Mouse (Mus musculus) bone marrow macrophage, adult 2 months (primary cell): Measurements from ENCODE around the gene Sbno2. TPM values are rescaled to one million over a fixed set of nuclear protein-coding genes. Genes with fewer than 3 reads are reported as not detected.

Experiments
- H3K27ac ChIP-seq: 2 replicates; pipeline ENCODE4 v1.5.1; 2012; ENCODE audit warnings: low read depth, low read length; ENCODE audit not compliant: insufficient read depth
- H3K4me1 ChIP-seq: 2 replicates; pipeline ENCODE4 v1.6.1; 2012; ENCODE audit warnings: low read length; ENCODE audit not compliant: control insufficient read depth, insufficient read depth
- H3K4me3 ChIP-seq: 2 replicates; pipeline ENCODE4 v1.5.1; 2012; ENCODE audit warnings: mild to moderate bottlenecking, low read length, moderate library complexity; ENCODE audit not compliant: insufficient read depth
- CTCF ChIP-seq: IDR thresholded peaks from 2 replicates; pipeline ENCODE4 v1.5.1; 2012; ENCODE audit warnings: low read depth, mild to moderate bottlenecking, low read length, moderate library complexity
- POLR2A ChIP-seq: IDR thresholded peaks from 2 replicates; pipeline ENCODE4 v1.6.1; 2012; ENCODE audit warnings: mild to moderate bottlenecking, low read depth, low read length, borderline replicate concordance
- polyA plus RNA-seq: library from polyadenylated mRNA; stranded (reverse); fragments of >200 nt; gene quantifications from 2 replicates; pipeline ENCODE4 v1.2.4, GENCODE M21; 2012; ENCODE audit not compliant: missing spikeins, insufficient read depth, insufficient read length

The Sbno2 gene
- polyA plus RNA-seq, 1 experiment, result 54.5 TPM

- TF ChIP-seq CTCF, result no peak
- TF ChIP-seq POLR2A, result no peak
- H3K4me1 ChIP-seq, result peaks cover 6% of the 10 kb centered on the region
- H3K27ac ChIP-seq, result no peak overlapping the region
- H3K4me3 ChIP-seq, result no peak overlapping the region
Measured at GRCm38 (mm10) chr10:80136179-80136951, 31.0 kb upstream of the Sbno2 start.

GRCm38 (mm10) chr10:80135641-80136040 lies 30.3 kb upstream of the Sbno2 start:
- Histone ChIP-seq H3K27ac (no peak overlapping the region), H3K4me1 (peaks cover 2% of the 10 kb centered on the region; the same call in 1 of the 2 replicates), H3K4me3 (no peak overlapping the region)
- TF ChIP-seq POLR2A (no peak), CTCF (no peak)

GRCm38 (mm10) chr10:80135161-80135560 lies 29.8 kb upstream of the Sbno2 start:
- no peak overlapping the region for H3K27ac ChIP-seq
- H3K4me1 ChIP-seq, result peaks cover 2% of the 10 kb centered on the region; the same call in 1 of the 2 replicates
- TF ChIP-seq CTCF (no peak), POLR2A (no peak)
- H3K4me3 ChIP-seq, result no peak overlapping the region

- H3K27ac ChIP-seq, result no peak overlapping the region
- no peak overlapping the region for H3K4me3 ChIP-seq
- TF ChIP-seq CTCF (no peak), POLR2A (no peak)
- peaks cover 2% of the 10 kb centered on the region; the same call in 1 of the 2 replicates for H3K4me1 ChIP-seq
Measured at GRCm38 (mm10) chr10:80134421-80134820, 29.1 kb upstream of the Sbno2 start.

DNA sequence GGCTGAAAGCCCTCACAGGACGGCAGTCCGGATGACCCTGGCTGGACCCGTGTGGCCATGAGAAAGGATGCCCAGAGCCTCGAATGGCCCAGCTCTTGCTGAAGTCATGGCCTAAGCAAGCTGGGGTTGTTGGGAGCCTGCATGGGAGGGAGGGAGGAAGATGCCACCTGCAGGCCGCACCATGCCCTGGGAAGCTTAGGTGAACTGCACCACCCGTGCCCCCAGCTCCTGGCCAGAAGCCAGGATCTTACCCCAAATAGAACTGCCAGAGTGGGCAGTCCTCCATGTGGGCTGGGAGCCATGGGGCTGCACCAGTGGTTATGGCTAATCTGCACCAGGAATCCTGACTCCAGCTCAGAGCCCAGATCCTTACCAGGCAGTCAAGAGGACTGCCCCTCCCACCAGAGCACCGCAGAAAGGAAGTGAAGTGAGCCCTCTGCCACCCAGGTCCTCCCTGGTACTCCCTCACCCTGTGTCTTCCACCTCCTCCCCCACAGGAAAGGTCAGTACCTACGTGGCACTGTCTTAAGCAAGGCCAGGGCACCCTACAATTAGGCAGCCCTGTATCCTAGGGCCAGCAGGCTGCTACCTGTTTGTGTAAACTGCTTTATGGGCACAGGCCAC lies 28.0 kb upstream of the Sbno2 start:
- Histone ChIP-seq H3K4me3 (no peak overlapping the region), H3K27ac (no peak overlapping the region), H3K4me1 (peaks cover 2% of the 10 kb centered on the region; the same call in 1 of the 2 replicates)
- TF ChIP-seq CTCF (no peak), POLR2A (no peak)

DNA sequence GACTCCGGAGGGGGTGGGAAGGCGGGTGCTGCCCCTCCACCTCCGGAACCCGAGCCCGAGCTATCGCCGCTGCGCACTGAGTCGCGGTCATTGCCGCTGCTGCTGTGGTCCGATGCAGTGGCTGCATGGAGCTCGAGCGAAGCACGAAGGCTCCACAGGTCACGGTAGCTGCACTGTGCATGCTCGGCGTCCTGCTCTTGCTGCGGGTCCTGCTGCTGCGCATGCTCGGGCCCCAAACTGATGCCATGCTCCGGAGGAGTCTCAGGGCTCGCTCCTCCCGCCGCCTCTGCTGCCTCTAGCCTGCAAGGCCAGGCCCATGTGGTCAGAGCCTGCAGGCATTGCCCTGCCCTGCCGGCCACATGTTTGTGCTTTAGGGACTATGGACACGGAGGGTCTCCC lies 26.6 kb upstream of the Sbno2 start:
- Histone ChIP-seq H3K4me1 (peaks cover 2% of the 10 kb centered on the region; the same call in 1 of the 2 replicates), H3K4me3 (no peak overlapping the region), H3K27ac (no peak overlapping the region)
- TF ChIP-seq POLR2A, result no peak
- no peak for TF ChIP-seq CTCF

GRCm38 (mm10) chr10:80131316-80131951 lies 26.1 kb upstream of the Sbno2 start:
- no peak overlapping the region for H3K4me3 ChIP-seq
- no peak for TF ChIP-seq CTCF
- no peak for TF ChIP-seq POLR2A
- no peak overlapping the region for H3K27ac ChIP-seq
- H3K4me1 ChIP-seq, result peaks cover 2% of the 10 kb centered on the region; the same call in 1 of the 2 replicates

GRCm38 (mm10) chr10:80130403-80131031 lies 25.1 kb upstream of the Sbno2 start:
- no peak overlapping the region for H3K27ac ChIP-seq
- no peak for TF ChIP-seq CTCF
- TF ChIP-seq POLR2A, result no peak
- no peak overlapping the region for H3K4me3 ChIP-seq
- H3K4me1 ChIP-seq, result peaks cover 2% of the 10 kb centered on the region; the same call in 1 of the 2 replicates

DNA sequence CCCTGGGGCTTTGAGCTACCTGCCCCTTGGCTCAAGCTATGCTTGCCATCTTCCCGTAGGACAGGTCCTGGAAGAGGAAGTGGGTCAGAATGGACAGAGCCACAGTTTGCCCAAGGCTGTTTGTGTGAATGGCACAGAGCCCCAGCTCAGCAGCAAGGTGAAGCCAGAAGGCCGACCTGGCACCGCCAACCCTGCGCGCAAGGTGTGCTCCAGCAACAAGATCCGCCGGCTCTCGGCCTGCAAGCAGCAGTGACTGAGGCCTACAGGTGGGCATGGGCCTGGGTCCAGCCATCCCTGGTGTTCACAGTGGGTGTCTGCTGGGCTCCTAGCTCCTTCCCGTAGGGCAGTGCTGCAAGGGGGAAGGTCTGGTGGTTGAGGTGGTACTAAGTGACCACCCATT lies 24.5 kb upstream of the Sbno2 start:
- peaks cover 2% of the 10 kb centered on the region; the same call in 1 of the 2 replicates for H3K4me1 ChIP-seq

More for the DNA sequence above, 24.5 kb upstream of the Sbno2 start:
- Histone ChIP-seq H3K27ac (no peak overlapping the region), H3K4me3 (no peak overlapping the region)
- TF ChIP-seq POLR2A (no peak), CTCF (no peak)
